Mouse (Mus musculus): Measurements from ENCODE around the gene Gm11239. TPM values are rescaled to one million over a fixed set of nuclear protein-coding genes. Genes with fewer than 3 reads are reported as not detected.

Gene Gm11239
- not detected in 2 replicates for polyA plus RNA-seq (2021; fragmentation: Nextera tagmentation)
- long read RNA-seq, experiment 1 = 0 reads
- long read RNA-seq, experiment 2 = 0 reads

DNA sequence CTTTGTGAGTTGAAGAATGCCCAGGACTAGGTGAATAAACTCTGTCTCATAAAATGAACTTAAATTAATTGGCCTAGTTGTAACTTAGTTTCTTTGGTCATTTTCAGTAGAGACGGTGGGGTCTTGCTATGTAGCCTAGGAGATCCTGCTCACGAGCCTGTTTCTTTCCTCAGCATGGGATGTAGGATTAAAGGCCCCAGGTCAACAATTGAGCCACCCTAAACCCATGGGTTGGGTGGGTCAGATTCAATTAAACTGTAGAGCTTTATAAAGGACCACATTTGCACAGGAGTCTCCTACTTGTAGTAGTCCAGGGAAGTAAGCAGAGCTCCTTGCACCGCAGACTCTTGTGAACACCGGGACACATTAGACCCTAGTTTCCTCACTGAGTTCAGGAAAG lies at the start of gene Gm11239:
Gene Gm11239, plus strand, starts transcription at position 301 of the 400 bp plus-strand sequence.

DNA sequence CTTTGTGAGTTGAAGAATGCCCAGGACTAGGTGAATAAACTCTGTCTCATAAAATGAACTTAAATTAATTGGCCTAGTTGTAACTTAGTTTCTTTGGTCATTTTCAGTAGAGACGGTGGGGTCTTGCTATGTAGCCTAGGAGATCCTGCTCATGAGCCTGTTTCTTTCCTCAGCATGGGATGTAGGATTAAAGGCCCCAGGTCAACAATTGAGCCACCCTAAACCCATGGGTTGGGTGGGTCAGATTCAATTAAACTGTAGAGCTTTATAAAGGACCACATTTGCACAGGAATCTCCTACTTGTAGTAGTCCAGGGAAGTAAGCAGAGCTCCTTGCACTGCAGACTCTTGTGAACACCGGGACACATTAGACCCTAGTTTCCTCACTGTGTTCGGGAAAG lies 45.5 kb upstream of the Gm11239 start, which contains the start of gene Gm11237:
Gene Gm11237, plus strand, starts transcription at position 301 of the 400 bp plus-strand sequence.

DNA sequence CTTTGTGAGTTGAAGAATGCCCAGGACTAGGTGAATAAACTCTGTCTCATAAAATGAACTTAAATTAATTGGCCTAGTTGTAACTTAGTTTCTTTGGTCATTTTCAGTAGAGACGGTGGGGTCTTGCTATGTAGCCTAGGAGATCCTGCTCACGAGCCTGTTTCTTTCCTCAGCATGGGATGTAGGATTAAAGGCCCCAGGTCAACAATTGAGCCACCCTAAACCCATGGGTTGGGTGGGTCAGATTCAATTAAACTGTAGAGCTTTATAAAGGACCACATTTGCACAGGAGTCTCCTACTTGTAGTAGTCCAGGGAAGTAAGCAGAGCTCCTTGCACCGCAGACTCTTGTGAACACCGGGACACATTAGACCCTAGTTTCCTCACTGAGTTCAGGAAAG lies 30.3 kb upstream of the Gm11239 start, which contains the start of gene Gm11236:
Gene Gm11236, plus strand, starts transcription at position 301 of the 400 bp plus-strand sequence.

DNA sequence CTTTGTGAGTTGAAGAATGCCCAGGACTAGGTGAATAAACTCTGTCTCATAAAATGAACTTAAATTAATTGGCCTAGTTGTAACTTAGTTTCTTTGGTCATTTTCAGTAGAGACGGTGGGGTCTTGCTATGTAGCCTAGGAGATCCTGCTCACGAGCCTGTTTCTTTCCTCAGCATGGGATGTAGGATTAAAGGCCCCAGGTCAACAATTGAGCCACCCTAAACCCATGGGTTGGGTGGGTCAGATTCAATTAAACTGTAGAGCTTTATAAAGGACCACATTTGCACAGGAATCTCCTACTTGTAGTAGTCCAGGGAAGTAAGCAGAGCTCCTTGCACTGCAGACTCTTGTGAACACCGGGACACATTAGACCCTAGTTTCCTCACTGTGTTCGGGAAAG lies 15.1 kb downstream of the Gm11239 start, which contains the start of gene Gm428:
Gene Gm428, plus strand, starts transcription at position 301 of the 400 bp plus-strand sequence.

Other genes starting within 250 kb of the Gm11239 start
- gene Gm11238, start 60.5 kb upstream of the Gm11239 start, polyA plus RNA-seq (2021; fragmentation: Nextera tagmentation) = not detected in 2 replicates
- not detected in 2 replicates for gene Gm11237, start 45.4 kb upstream of the Gm11239 start, polyA plus RNA-seq (2021; fragmentation: Nextera tagmentation)
- not detected in 2 replicates for gene Gm11236, start 30.2 kb upstream of the Gm11239 start, polyA plus RNA-seq (2021; fragmentation: Nextera tagmentation)
- not detected in 2 replicates for gene Gm428, start 15.2 kb downstream of the Gm11239 start, polyA plus RNA-seq (2021; fragmentation: Nextera tagmentation)
- gene Rasef, start 122.6 kb downstream of the Gm11239 start, polyA plus RNA-seq (2021; fragmentation: Nextera tagmentation) = 0.05 TPM in 1 of 2 replicates, not detected in the other
- gene Gm11758, start 207.9 kb downstream of the Gm11239 start, polyA plus RNA-seq (2021; fragmentation: Nextera tagmentation) = not detected in 2 replicates
- not detected in 2 replicates for gene Gm11757, start 222.8 kb downstream of the Gm11239 start, polyA plus RNA-seq (2021; fragmentation: Nextera tagmentation)
- not detected in 2 replicates for gene Gm13871, start 237.6 kb downstream of the Gm11239 start, polyA plus RNA-seq (2021; fragmentation: Nextera tagmentation)